In genomic region chr16:10446573-10447263, GRCm38 (mm10) we compare ENCODE assay signal across 10 mouse cellular contexts. TPM values are rescaled to one million over a fixed set of nuclear protein-coding genes. Genes with fewer than 3 reads are reported as not detected.
DNase-seq lines count a peak whose midpoint lies in the region; ATAC-seq lines count a peak whose summit lies in the region.
"Had no signal": no experiment of that assay in that cellular context is flagged by ENCODE, and none has a peak within 500 bp of the region (broad histone marks: within the 10 kb centered on the region; RNA-seq: fewer than 3 reads in every experiment).

No protein-coding gene starts in this region.

- H3K4me2 ChIP-seq in heart, embryonic 11.5 days = peak overlapping the region; percentile 67
- H3K4me2 ChIP-seq in forebrain, embryonic 16.5 days (ENCODE audit: low read length) = peak overlapping the region; percentile 85
- peak overlapping the region; percentile 72 for H3K4me2 ChIP-seq in midbrain, embryonic 13.5 days (replicated peaks)

- DNase-seq in heart, postnatal 10 days = no peak
- DNase-seq in MN1 (ENCODE audit: low spot score) = peak; percentile 45
- no peak for DNase-seq in spleen, postnatal 14 days (ENCODE audit: low spot score in 2 of 2)
- no peak for DNase-seq in thymus, postnatal 25 days
- DNase-seq in urinary bladder, postnatal 10 days (ENCODE audit: low spot score) = no peak

- peak overlapping the region; percentile 65 for H3K9ac ChIP-seq in heart, embryonic 11.5 days (ENCODE audit: low read depth, low read length)
- peak overlapping the region; percentile 87 for H3K9ac ChIP-seq in forebrain, embryonic 16.5 days (replicated peaks; ENCODE audit: low read depth, low read length)
- peak overlapping the region; percentile 78 for H3K9ac ChIP-seq in midbrain, embryonic 13.5 days (replicated peaks)

- no peaks in the 10 kb centered on the region for H3K36me3 ChIP-seq in heart, embryonic 11.5 days (ENCODE audit: control insufficient read depth, insufficient read depth, low read length)
- no peaks in the 10 kb centered on the region for H3K36me3 ChIP-seq in forebrain, embryonic 16.5 days (ENCODE audit: control insufficient read depth, insufficient read depth)
- H3K36me3 ChIP-seq in midbrain, embryonic 13.5 days = no peaks in the 10 kb centered on the region; the same call in 1 of the 2 replicates

- intact Hi-C loops in heart, postnatal 10 days (cut with DNase I) = no loop called here

- 0 out of 2 replicates have a peak, but pooled peaks cover 5% of the 10 kb centered on the region for H3K4me1 ChIP-seq in heart, embryonic 11.5 days (ENCODE audit: control insufficient read depth, insufficient read depth, low read length)
- peaks cover 29% of the 10 kb centered on the region for H3K4me1 ChIP-seq in forebrain, embryonic 16.5 days (replicated peaks; ENCODE audit: control insufficient read depth, insufficient read depth, low read length)
- H3K4me1 ChIP-seq in midbrain, embryonic 13.5 days (replicated peaks) = peaks cover 43% of the 10 kb centered on the region

- no peaks in the 10 kb centered on the region for H3K27me3 ChIP-seq in heart, embryonic 11.5 days (ENCODE audit: control insufficient read depth, insufficient read depth, low read length)
- H3K27me3 ChIP-seq in forebrain, embryonic 16.5 days (replicated peaks; ENCODE audit: control insufficient read depth, insufficient read depth, low read length) = no peaks in the 10 kb centered on the region
- H3K27me3 ChIP-seq in midbrain, embryonic 13.5 days = no peaks in the 10 kb centered on the region

- no peak for ATAC-seq in heart, embryonic 11.5 days (replicated peaks; ENCODE audit: insufficient number of reproducible peaks, low FRiP score, low TSS enrichment)
- peak; percentile 80 for ATAC-seq in forebrain, embryonic 16.5 days
- ATAC-seq in midbrain, embryonic 13.5 days = peak; percentile 40

- WGBS in heart, embryonic 11.5 days (ENCODE audit: insufficient replicate concordance) = 31% methylated on average over 13 of the region's 13 CpGs
- 9% methylated on average over 13 of the region's 13 CpGs for WGBS in forebrain, embryonic 16.5 days
- 13% methylated on average over 13 of the region's 13 CpGs for WGBS in midbrain, embryonic 13.5 days

- H3K27ac ChIP-seq in heart, embryonic 11.5 days (ENCODE audit: low read depth, low read length) = no peak overlapping the region
- peak overlapping the region; percentile 89 for H3K27ac ChIP-seq in forebrain, embryonic 16.5 days (ENCODE audit: low read length)
- peak overlapping the region; percentile 87 for H3K27ac ChIP-seq in midbrain, embryonic 13.5 days

- H3K9me3 ChIP-seq in heart, embryonic 11.5 days (replicated peaks; ENCODE audit: control insufficient read depth, low read length) = no peaks in the 10 kb centered on the region
- H3K9me3 ChIP-seq in forebrain, embryonic 16.5 days (ENCODE audit: control insufficient read depth, low read length) = no peaks in the 10 kb centered on the region
- no peaks in the 10 kb centered on the region for H3K9me3 ChIP-seq in midbrain, embryonic 13.5 days

- H3K4me3 ChIP-seq in heart, embryonic 11.5 days (ENCODE audit: low read depth, low read length) = peak overlapping the region; percentile 42
- H3K4me3 ChIP-seq in forebrain, embryonic 16.5 days (replicated peaks; ENCODE audit: low read length) = peak overlapping the region; percentile 80
- H3K4me3 ChIP-seq in midbrain, embryonic 13.5 days (replicated peaks) = peak overlapping the region; percentile 61

RNA-seq across cellular contexts. Expression of gene Tvp23a, which starts 0.4 kb away (rescaled TPM):
- 4.5 and 6.3 TPM in 2 replicates for polyA plus RNA-seq in heart, embryonic 11.5 days (2014; fragmentation: Nextera tagmentation; extraction: Ambion mirVana)
- under 1 TPM; 0.93 to 0.99 TPM for total RNA-seq in heart, postnatal 10 days (2021)
- polyA plus RNA-seq in forebrain, embryonic 16.5 days (2015; fragmentation: Nextera tagmentation; extraction: Ambion mirVana) = 60.3 and 60.6 TPM in 2 replicates
- polyA plus RNA-seq in midbrain, embryonic 13.5 days (2015; fragmentation: Nextera tagmentation; extraction: Ambion mirVana) = 42.9 and 44.1 TPM in 2 replicates

RNA-seq across cellular contexts. Expression of gene Ciita, which starts 33.1 kb away (rescaled TPM):
- polyA plus RNA-seq in heart, embryonic 11.5 days (2014; fragmentation: Nextera tagmentation; extraction: Ambion mirVana) = 0.19 and 0.35 TPM in 2 replicates
- total RNA-seq in heart, postnatal 10 days (2021) = under 1 TPM; 0.17 to 0.35 TPM
- polyA plus RNA-seq in forebrain, embryonic 16.5 days (2015; fragmentation: Nextera tagmentation; extraction: Ambion mirVana) = 0.41 and 0.49 TPM in 2 replicates
- 0.40 and 0.67 TPM in 2 replicates for polyA plus RNA-seq in midbrain, embryonic 13.5 days (2015; fragmentation: Nextera tagmentation; extraction: Ambion mirVana)
- total RNA-seq: MEL had no signal

RNA-seq across cellular contexts. Expression of gene Nubp1, which starts 35.0 kb away (rescaled TPM):
- polyA plus RNA-seq in heart, embryonic 11.5 days (2014; fragmentation: Nextera tagmentation; extraction: Ambion mirVana) = 47.2 and 49.8 TPM in 2 replicates
- total RNA-seq in heart, postnatal 10 days (2021) = 10 to 100 TPM; 10.6 to 10.8 TPM
- 47.7 and 48.9 TPM in 2 replicates for polyA plus RNA-seq in forebrain, embryonic 16.5 days (2015; fragmentation: Nextera tagmentation; extraction: Ambion mirVana)
- 52.2 and 53.3 TPM in 2 replicates for polyA plus RNA-seq in midbrain, embryonic 13.5 days (2015; fragmentation: Nextera tagmentation; extraction: Ambion mirVana)

RNA-seq across cellular contexts. Expression of gene Tekt5, which starts 51.4 kb away (rescaled TPM):
- polyA plus RNA-seq in heart, embryonic 11.5 days (2014; fragmentation: Nextera tagmentation; extraction: Ambion mirVana) = 0.17 and 0.23 TPM in 2 replicates
- under 1 TPM in 1 of 2 experiments, not detected in 1; 0.22 TPM for total RNA-seq in heart, postnatal 10 days (2021)
- polyA plus RNA-seq in forebrain, embryonic 16.5 days (2015; fragmentation: Nextera tagmentation; extraction: Ambion mirVana) = 2.5 and 4.1 TPM in 2 replicates
- polyA plus RNA-seq in midbrain, embryonic 13.5 days (2015; fragmentation: Nextera tagmentation; extraction: Ambion mirVana) = 2.1 and 2.9 TPM in 2 replicates
- total RNA-seq: gastrocnemius, postnatal 36 days had no signal
